Mouse (Mus musculus) stomach, postnatal 0 days (tissue): ENCODE measurements around the gene Leo1.

ENCODE experiments used
- CTCF ChIP-seq: IDR thresholded peaks from 2 replicates; pipeline ENCODE4 v1.5.1; 2016; ENCODE audit warnings: antibody characterized with exemption, low read depth, mild to moderate bottlenecking, moderate library complexity
- EP300 ChIP-seq: optimal IDR thresholded peaks from 2 replicates; pipeline ENCODE3; 2016; ENCODE audit warnings: antibody characterized with exemption

DNA sequence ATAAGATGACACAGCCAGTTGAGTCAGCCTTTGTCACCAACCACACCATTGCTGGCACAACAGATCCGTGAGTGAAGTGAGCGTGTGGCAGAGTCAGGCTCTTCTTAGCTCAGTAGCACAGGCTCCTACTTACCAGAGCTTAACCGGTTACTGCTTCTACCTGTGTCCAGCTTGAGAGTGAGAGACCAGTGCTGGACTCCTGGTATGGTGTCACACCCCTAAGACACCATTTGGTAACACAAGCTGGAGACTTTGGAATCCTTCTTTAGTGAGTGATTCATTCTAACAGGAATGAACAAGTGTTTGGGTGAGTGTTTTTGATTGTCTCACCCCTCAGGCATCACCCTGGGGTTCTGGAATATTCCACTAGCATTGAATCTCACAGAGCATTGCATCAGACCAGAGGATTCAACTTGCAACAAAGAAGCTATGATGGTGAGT lies 19.1 kb upstream of the Leo1 start:
- TF ChIP-seq CTCF (no peak), EP300 (no peak)
